ENCODE assay signal across 7 mouse cellular contexts in genomic region chr8:50915259-50915875, GRCm38 (mm10).
DNase-seq lines count a peak whose midpoint lies in the region; ATAC-seq and TF ChIP-seq lines count a peak whose summit lies in the region.

No protein-coding gene starts in this region.

- no peak for TF ChIP-seq POLR2A in thymus, adult 2 months (IDR thresholded peaks at IDR 0.05; ENCODE audit: control insufficient read depth, extremely low read depth, insufficient read depth, low read length, poor library complexity)

- no peak for TF ChIP-seq CTCF in thymus, adult 2 months (IDR thresholded peaks at IDR 0.05; ENCODE audit: borderline replicate concordance, control insufficient read depth, extremely low read depth, insufficient read depth, low read length, poor library complexity)

- no peaks in the 10 kb centered on the region for H3K4me1 ChIP-seq in lung, embryonic 15.5 days
- H3K4me1 ChIP-seq in embryonic facial prominence, embryonic 10.5 days: peaks cover 15% of the 10 kb centered on the region
- H3K4me1 ChIP-seq in hindbrain, embryonic 12.5 days: peaks cover 8% of the 10 kb centered on the region; the same call in 1 of the 2 replicates
- H3K4me1 ChIP-seq in thymus, adult 2 months (replicated peaks; ENCODE audit: control insufficient read depth, insufficient read depth, low read length): no peaks in the 10 kb centered on the region

- no peak for DNase-seq in lung, postnatal 14 days
- peak; percentile 67 for DNase-seq in embryonic facial prominence, embryonic 10.5 days (ENCODE audit: low spot score)
- DNase-seq in liver: peak; percentile 4
- DNase-seq in right cerebral cortex, postnatal 10 days (ENCODE audit: low spot score in 2 of 2): peak; percentile 45 to 51
- no peak for DNase-seq in thymus, adult 2 months

- ATAC-seq in lung, embryonic 15.5 days (ENCODE audit: borderline replicate concordance, extremely low read depth, low FRiP score, low TSS enrichment): no peak; the same call in 1 of the 2 replicates
- peak; percentile 13; the same call in 1 of the 2 replicates for ATAC-seq in hindbrain, embryonic 12.5 days (ENCODE audit: low FRiP score)

- peak overlapping the region; percentile 46 for H3K4me3 ChIP-seq in lung, embryonic 15.5 days
- H3K4me3 ChIP-seq in embryonic facial prominence, embryonic 10.5 days: peak overlapping the region; percentile 80
- peak overlapping the region; percentile 72 for H3K4me3 ChIP-seq in hindbrain, embryonic 12.5 days
- no peak overlapping the region for H3K4me3 ChIP-seq in thymus, adult 2 months (ENCODE audit: control insufficient read depth, insufficient read depth, low read length)

- no peak overlapping the region for H3K9ac ChIP-seq in lung, embryonic 15.5 days
- H3K9ac ChIP-seq in hindbrain, embryonic 12.5 days: peak overlapping the region; percentile 60

- 1% methylated on average over 22 of the region's 22 CpGs for WGBS in lung, embryonic 15.5 days
- under 1% methylated on average over 22 of the region's 22 CpGs for WGBS in embryonic facial prominence, embryonic 10.5 days
- 1% methylated on average over 22 of the region's 22 CpGs for WGBS in hindbrain, embryonic 12.5 days
- WGBS in thymus, adult 2 months: 4% methylated on average over 22 of the region's 22 CpGs

- peaks cover 29% of the 10 kb centered on the region for H3K27me3 ChIP-seq in lung, embryonic 15.5 days
- H3K27me3 ChIP-seq in embryonic facial prominence, embryonic 10.5 days (replicated peaks; ENCODE audit: low read depth, poor library complexity, severe bottlenecking): peaks cover 57% of the 10 kb centered on the region
- H3K27me3 ChIP-seq in hindbrain, embryonic 12.5 days: no peaks in the 10 kb centered on the region
- no peaks in the 10 kb centered on the region for H3K27me3 ChIP-seq in thymus, adult 2 months (ENCODE audit: control insufficient read depth, insufficient read depth, low read length)

- no peaks in the 10 kb centered on the region for H3K36me3 ChIP-seq in lung, embryonic 15.5 days
- no peaks in the 10 kb centered on the region for H3K36me3 ChIP-seq in embryonic facial prominence, embryonic 10.5 days (replicated peaks)
- H3K36me3 ChIP-seq in hindbrain, embryonic 12.5 days: no peaks in the 10 kb centered on the region
- H3K36me3 ChIP-seq in thymus, adult 2 months (ENCODE audit: control insufficient read depth, insufficient read depth, low read length): no peaks in the 10 kb centered on the region

- peak overlapping the region; percentile 94 for H3K4me2 ChIP-seq in lung, embryonic 15.5 days
- peak overlapping the region; percentile 96 for H3K4me2 ChIP-seq in hindbrain, embryonic 12.5 days (replicated peaks)

- H3K27ac ChIP-seq in lung, embryonic 15.5 days: no peak overlapping the region
- no peak overlapping the region for H3K27ac ChIP-seq in embryonic facial prominence, embryonic 10.5 days (replicated peaks)
- H3K27ac ChIP-seq in hindbrain, embryonic 12.5 days: peak overlapping the region; percentile 74; the same call in 1 of the 2 replicates
- H3K27ac ChIP-seq in thymus, adult 2 months (ENCODE audit: control insufficient read depth, insufficient read depth, low read length): no peak overlapping the region

- H3K9me3 ChIP-seq in lung, embryonic 15.5 days: no peaks in the 10 kb centered on the region
- H3K9me3 ChIP-seq in embryonic facial prominence, embryonic 10.5 days: no peaks in the 10 kb centered on the region
- no peaks in the 10 kb centered on the region for H3K9me3 ChIP-seq in hindbrain, embryonic 12.5 days (replicated peaks)

Comparison
In these comparisons a context has a peak if more than half of its experiments do, and no peak if none do; other contexts are left out.
1. DNase-seq: peak in embryonic facial prominence, embryonic 10.5 days (single experiment), liver (single experiment) and right cerebral cortex, postnatal 10 days (2 of 2); none in lung, postnatal 14 days (single experiment) and thymus, adult 2 months (single experiment).